Mouse (Mus musculus): ENCODE measurements around the gene Sprr2a2. TPM values are rescaled to one million over a fixed set of nuclear protein-coding genes. Genes with fewer than 3 reads are reported as not detected.
"Not testable (repeated sequence)": the region's sequence is repeated elsewhere in the genome, so short reads cannot be mapped to it uniquely, and the experiment has no call there.

The Sprr2a2 gene
- total RNA-seq (2021) = not detected
- long read RNA-seq = 0 reads

- DNase-seq (ENCODE audit: low spot score in 2 of 2) = not testable (repeated sequence)
Observed at GRCm38 (mm10) chr3:92215569-92215968, at the start of gene Sprr2a2, which contains the start of gene Sprr2a1. Gene Sprr2a2, plus strand, starts transcription at chr3:92215920. Gene Sprr2a1, plus strand, starts transcription at chr3:92215799.

GRCm38 (mm10) chr3:92169847-92170246, 45.9 kb upstream of the Sprr2a2 start:
- no peak for DNase-seq (ENCODE audit: low spot score in 2 of 2)

- no peak for DNase-seq (ENCODE audit: low spot score in 2 of 2)
Observed at GRCm38 (mm10) chr3:92176880-92177279, 38.8 kb upstream of the Sprr2a2 start.

- no peak for DNase-seq (ENCODE audit: low spot score in 2 of 2)
Observed at GRCm38 (mm10) chr3:92195512-92196200, 20.1 kb upstream of the Sprr2a2 start.

- DNase-seq (ENCODE audit: low spot score in 2 of 2) = not testable (repeated sequence)
Observed at GRCm38 (mm10) chr3:92211133-92211925, 4.4 kb upstream of the Sprr2a2 start.

- DNase-seq (ENCODE audit: low spot score in 2 of 2) = not testable (repeated sequence)
Observed at GRCm38 (mm10) chr3:92212059-92212458, 3.7 kb upstream of the Sprr2a2 start.

- DNase-seq (ENCODE audit: low spot score in 2 of 2) = not testable (repeated sequence)
Observed at GRCm38 (mm10) chr3:92213651-92214050, 2.1 kb upstream of the Sprr2a2 start.

GRCm38 (mm10) chr3:92219031-92219430, 3.3 kb downstream of the Sprr2a2 start:
- not testable (repeated sequence) for DNase-seq (ENCODE audit: low spot score in 2 of 2)

- DNase-seq (ENCODE audit: low spot score in 2 of 2) = not testable (repeated sequence)
Observed at GRCm38 (mm10) chr3:92223708-92224107, 8.0 kb downstream of the Sprr2a2 start.

- DNase-seq (ENCODE audit: low spot score in 2 of 2) = not testable (repeated sequence)
Observed at GRCm38 (mm10) chr3:92227410-92227809, 11.7 kb downstream of the Sprr2a2 start.

GRCm38 (mm10) chr3:92236463-92237189, 20.9 kb downstream of the Sprr2a2 start:
- DNase-seq (ENCODE audit: low spot score in 2 of 2) = not testable (repeated sequence)

- DNase-seq (ENCODE audit: low spot score in 2 of 2) = not testable (repeated sequence)
Observed at GRCm38 (mm10) chr3:92238736-92239135, 23.0 kb downstream of the Sprr2a2 start.

- DNase-seq (ENCODE audit: low spot score in 2 of 2) = not testable (repeated sequence)
Observed at GRCm38 (mm10) chr3:92239197-92239596, 23.5 kb downstream of the Sprr2a2 start.

GRCm38 (mm10) chr3:92244833-92245232, 29.1 kb downstream of the Sprr2a2 start:
- not testable (repeated sequence) for DNase-seq (ENCODE audit: low spot score in 2 of 2)

GRCm38 (mm10) chr3:92246245-92246644, 30.5 kb downstream of the Sprr2a2 start:
- not testable (repeated sequence) for DNase-seq (ENCODE audit: low spot score in 2 of 2)

- not testable (repeated sequence) for DNase-seq (ENCODE audit: low spot score in 2 of 2)
Observed at GRCm38 (mm10) chr3:92248494-92248893, 32.8 kb downstream of the Sprr2a2 start.

- not testable (repeated sequence) for DNase-seq (ENCODE audit: low spot score in 2 of 2)
Observed at GRCm38 (mm10) chr3:92250450-92250849, 34.7 kb downstream of the Sprr2a2 start.

GRCm38 (mm10) chr3:92253860-92254259, 38.1 kb downstream of the Sprr2a2 start:
- not testable (repeated sequence) for DNase-seq (ENCODE audit: low spot score in 2 of 2)

GRCm38 (mm10) chr3:92258526-92258925, 42.8 kb downstream of the Sprr2a2 start:
- DNase-seq (ENCODE audit: low spot score in 2 of 2) = not testable (repeated sequence)

- DNase-seq (ENCODE audit: low spot score in 2 of 2) = not testable (repeated sequence)
Observed at GRCm38 (mm10) chr3:92263462-92263861, 47.7 kb downstream of the Sprr2a2 start.

- not testable (repeated sequence) for DNase-seq (ENCODE audit: low spot score in 2 of 2)
Observed at GRCm38 (mm10) chr3:92271414-92271985, 55.8 kb downstream of the Sprr2a2 start.

All from layer of hippocampus, adult 18-20 months (tissue).